Mouse (Mus musculus): ENCODE measurements around the gene Ccl20. TPM values are rescaled to one million over a fixed set of nuclear protein-coding genes. Genes with fewer than 3 reads are reported as not detected.
A peak's percentile ranks its signal among the peaks of the same experiment; 100 is the strongest.

The Ccl20 gene
- total and polyA plus RNA-seq, 3 experiments = 0.20 TPM; not detected in 2

- Histone ChIP-seq H3K4me1 (ENCODE audit: control insufficient read depth, insufficient read depth, low read length) (no peaks in the 10 kb centered on the region), H3K27ac (no peak overlapping the region), H3K27me3 (ENCODE audit: control insufficient read depth, insufficient read depth, low read length) (no peaks in the 10 kb centered on the region), H3K36me3 (ENCODE audit: control insufficient read depth, insufficient read depth, low read length) (no peaks in the 10 kb centered on the region), H3K4me3 (no peak overlapping the region), H3K9ac (ENCODE audit: low read depth, low read length) (no peak overlapping the region), H3K79me2 (replicated peaks; ENCODE audit: control insufficient read depth, insufficient read depth, low read length) (no peaks in the 10 kb centered on the region)
- TF ChIP-seq POLR2A (IDR thresholded peaks at IDR 0.05; ENCODE audit: insufficient read depth, low read depth, low read length) = no peak
- no peak for TF ChIP-seq CTCF (IDR thresholded peaks at IDR 0.05)
- no peak for TF ChIP-seq EP300 (IDR thresholded peaks at IDR 0.05; ENCODE audit: insufficient read depth, low read depth, low read length)
- intact Hi-C loops (cut with DNase I) = no loop called here
- WGBS = 70% methylated on average over 8 of the region's 8 CpGs
- DNase-seq = no peak
These were observed 24.9 kb downstream of the Ccl20 start for GRCm38 (mm10) chr1:83141510-83141909.

- no peak for TF ChIP-seq POLR2A (IDR thresholded peaks at IDR 0.05; ENCODE audit: insufficient read depth, low read depth, low read length)
- TF ChIP-seq EP300 (IDR thresholded peaks at IDR 0.05; ENCODE audit: insufficient read depth, low read depth, low read length) = no peak
- no peak for TF ChIP-seq CTCF (IDR thresholded peaks at IDR 0.05)
- H3K79me2 ChIP-seq (replicated peaks; ENCODE audit: control insufficient read depth, insufficient read depth, low read length) = no peaks in the 10 kb centered on the region
- H3K4me3 ChIP-seq = no peak overlapping the region
- no peaks in the 10 kb centered on the region for H3K27me3 ChIP-seq (ENCODE audit: control insufficient read depth, insufficient read depth, low read length)
- no peaks in the 10 kb centered on the region for H3K36me3 ChIP-seq (ENCODE audit: control insufficient read depth, insufficient read depth, low read length)
- no peaks in the 10 kb centered on the region for H3K4me1 ChIP-seq (ENCODE audit: control insufficient read depth, insufficient read depth, low read length)
- intact Hi-C loops (cut with DNase I) = no loop called here
- H3K27ac ChIP-seq = no peak overlapping the region
- no peak for DNase-seq
- H3K9ac ChIP-seq (ENCODE audit: low read depth, low read length) = no peak overlapping the region
- 54% methylated on average over 5 of the region's 5 CpGs for WGBS
These were observed 25.5 kb downstream of the Ccl20 start for GRCm38 (mm10) chr1:83142055-83142454.

- Histone ChIP-seq H3K4me3 (no peak overlapping the region), H3K36me3 (ENCODE audit: control insufficient read depth, insufficient read depth, low read length) (no peaks in the 10 kb centered on the region), H3K79me2 (replicated peaks; ENCODE audit: control insufficient read depth, insufficient read depth, low read length) (no peaks in the 10 kb centered on the region), H3K4me1 (ENCODE audit: control insufficient read depth, insufficient read depth, low read length) (no peaks in the 10 kb centered on the region), H3K27me3 (ENCODE audit: control insufficient read depth, insufficient read depth, low read length) (no peaks in the 10 kb centered on the region), H3K9ac (ENCODE audit: low read depth, low read length) (no peak overlapping the region), H3K27ac (no peak overlapping the region)
- no peak for DNase-seq
- no peak for TF ChIP-seq EP300 (IDR thresholded peaks at IDR 0.05; ENCODE audit: insufficient read depth, low read depth, low read length)
- no peak for TF ChIP-seq CTCF (IDR thresholded peaks at IDR 0.05)
- TF ChIP-seq POLR2A (IDR thresholded peaks at IDR 0.05; ENCODE audit: insufficient read depth, low read depth, low read length) = no peak
- 54% methylated on average over 2 of the region's 2 CpGs for whole genome bisulfite sequencing
- intact Hi-C loops (cut with DNase I) = no loop called here
These were observed 30.0 kb downstream of the Ccl20 start for GRCm38 (mm10) chr1:83146547-83146946.

GRCm38 (mm10) chr1:83150227-83150626 lies 33.7 kb downstream of the Ccl20 start:
- DNase-seq = no peak
- H3K4me3 ChIP-seq = no peak overlapping the region
- no peaks in the 10 kb centered on the region for H3K79me2 ChIP-seq (replicated peaks; ENCODE audit: control insufficient read depth, insufficient read depth, low read length)
- intact Hi-C loops (cut with DNase I) = no loop called here
- H3K27me3 ChIP-seq (ENCODE audit: control insufficient read depth, insufficient read depth, low read length) = no peaks in the 10 kb centered on the region
- WGBS = 62% methylated on average over 3 of the region's 3 CpGs
- TF ChIP-seq POLR2A (IDR thresholded peaks at IDR 0.05; ENCODE audit: insufficient read depth, low read depth, low read length) (no peak), CTCF (IDR thresholded peaks at IDR 0.05) (peak; percentile 45), EP300 (IDR thresholded peaks at IDR 0.05; ENCODE audit: insufficient read depth, low read depth, low read length) (no peak)
- no peak overlapping the region for H3K9ac ChIP-seq (ENCODE audit: low read depth, low read length)
- no peaks in the 10 kb centered on the region for H3K4me1 ChIP-seq (ENCODE audit: control insufficient read depth, insufficient read depth, low read length)
- H3K27ac ChIP-seq = no peak overlapping the region
- H3K36me3 ChIP-seq (ENCODE audit: control insufficient read depth, insufficient read depth, low read length) = no peaks in the 10 kb centered on the region

GRCm38 (mm10) chr1:83152961-83153360 lies 36.4 kb downstream of the Ccl20 start:
- no peaks in the 10 kb centered on the region for H3K79me2 ChIP-seq (replicated peaks; ENCODE audit: control insufficient read depth, insufficient read depth, low read length)
- DNase-seq = no peak
- H3K4me1 ChIP-seq (ENCODE audit: control insufficient read depth, insufficient read depth, low read length) = no peaks in the 10 kb centered on the region
- intact Hi-C loops (cut with DNase I) = no loop called here
- H3K27me3 ChIP-seq (ENCODE audit: control insufficient read depth, insufficient read depth, low read length) = no peaks in the 10 kb centered on the region
- no peak overlapping the region for H3K27ac ChIP-seq
- H3K9ac ChIP-seq (ENCODE audit: low read depth, low read length) = no peak overlapping the region
- H3K36me3 ChIP-seq (ENCODE audit: control insufficient read depth, insufficient read depth, low read length) = no peaks in the 10 kb centered on the region
- 67% methylated on average over 3 of the region's 3 CpGs for WGBS
- no peak overlapping the region for H3K4me3 ChIP-seq
- TF ChIP-seq CTCF (IDR thresholded peaks at IDR 0.05) (no peak), EP300 (IDR thresholded peaks at IDR 0.05; ENCODE audit: insufficient read depth, low read depth, low read length) (no peak), POLR2A (IDR thresholded peaks at IDR 0.05; ENCODE audit: insufficient read depth, low read depth, low read length) (no peak)

- intact Hi-C loops (cut with DNase I) = no loop called here
- no peaks in the 10 kb centered on the region for H3K27me3 ChIP-seq (ENCODE audit: control insufficient read depth, insufficient read depth, low read length)
- DNase-seq = no peak
- TF ChIP-seq POLR2A (IDR thresholded peaks at IDR 0.05; ENCODE audit: insufficient read depth, low read depth, low read length) (no peak), EP300 (IDR thresholded peaks at IDR 0.05; ENCODE audit: insufficient read depth, low read depth, low read length) (no peak), CTCF (IDR thresholded peaks at IDR 0.05) (no peak)
- H3K4me1 ChIP-seq (ENCODE audit: control insufficient read depth, insufficient read depth, low read length) = no peaks in the 10 kb centered on the region
- H3K4me3 ChIP-seq = no peak overlapping the region
- no peaks in the 10 kb centered on the region for H3K79me2 ChIP-seq (replicated peaks; ENCODE audit: control insufficient read depth, insufficient read depth, low read length)
- no peaks in the 10 kb centered on the region for H3K36me3 ChIP-seq (ENCODE audit: control insufficient read depth, insufficient read depth, low read length)
- no peak overlapping the region for H3K27ac ChIP-seq
- WGBS = 68% methylated on average over 1 of the region's 1 CpGs
- no peak overlapping the region for H3K9ac ChIP-seq (ENCODE audit: low read depth, low read length)
These were observed 40.3 kb downstream of the Ccl20 start for GRCm38 (mm10) chr1:83156876-83157275.

Data from heart, adult 2 months (tissue).